Mouse (Mus musculus) olfactory bulb, adult 2 months (tissue): ENCODE measurements around the gene Smg8.

ENCODE experiments used
- CTCF ChIP-seq: fragments of 200-500 bp; IDR thresholded peaks from 2 replicates; pipeline ENCODE4 v1.5.1; 2012; ENCODE audit warnings: low read depth, mild to moderate bottlenecking, low read length, moderate library complexity; ENCODE audit not compliant: insufficient read depth
- POLR2A ChIP-seq: fragments of 200-500 bp; IDR thresholded peaks from 2 replicates; pipeline ENCODE4 v1.6.1; 2012; ENCODE audit warnings: mild to moderate bottlenecking, low read depth, low read length, moderate library complexity; ENCODE audit not compliant: insufficient read depth

GRCm38 (mm10) chr11:87043052-87043451, 43.5 kb downstream of the Smg8 start:
- no peak for TF ChIP-seq CTCF
- TF ChIP-seq POLR2A = no peak
